Mouse (Mus musculus): ENCODE results near the gene Zfp651.

Zfp651 gene

GRCm38 (mm10) chr9:121815183-121815582, 56.1 kb downstream of the Zfp651 start:
- DNase-seq (ENCODE audit: low read depth) = no peak

DNA sequence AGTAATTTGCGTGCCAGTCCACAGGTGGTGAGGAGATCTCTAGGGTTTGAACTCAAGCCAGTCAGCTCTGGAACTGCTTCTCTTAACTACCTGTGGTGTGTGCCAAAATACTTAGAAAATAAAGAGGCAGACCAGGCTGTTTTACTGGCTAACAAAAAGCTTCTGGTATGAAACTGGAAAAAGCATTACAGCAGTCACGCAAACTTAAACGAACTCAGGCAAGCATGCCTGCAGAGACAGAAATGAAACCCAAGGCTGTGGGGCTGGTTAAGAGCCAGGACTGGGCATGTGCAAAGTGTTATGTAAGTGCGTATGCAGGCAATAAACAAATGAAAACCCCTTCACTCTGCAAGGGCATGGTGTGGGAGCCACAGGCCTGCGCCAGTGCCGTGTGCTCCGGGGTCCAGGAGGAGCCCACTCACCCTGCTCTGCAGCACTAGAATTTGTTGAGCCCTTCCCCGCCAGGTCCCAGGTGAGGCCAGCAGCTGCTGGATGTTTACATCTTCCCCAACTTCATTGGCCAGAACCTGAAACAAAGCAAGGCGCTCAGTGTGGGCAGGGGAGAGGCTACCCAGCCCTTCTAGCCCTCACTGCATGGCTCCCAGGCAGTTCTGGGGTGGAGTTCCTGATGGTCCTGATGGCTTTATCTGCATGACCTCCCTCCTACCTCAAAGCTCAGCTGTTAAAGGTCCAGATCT, 60.1 kb downstream of the Zfp651 start:
- peak; percentile 73 for DNase-seq (ENCODE audit: low read depth)

DNA sequence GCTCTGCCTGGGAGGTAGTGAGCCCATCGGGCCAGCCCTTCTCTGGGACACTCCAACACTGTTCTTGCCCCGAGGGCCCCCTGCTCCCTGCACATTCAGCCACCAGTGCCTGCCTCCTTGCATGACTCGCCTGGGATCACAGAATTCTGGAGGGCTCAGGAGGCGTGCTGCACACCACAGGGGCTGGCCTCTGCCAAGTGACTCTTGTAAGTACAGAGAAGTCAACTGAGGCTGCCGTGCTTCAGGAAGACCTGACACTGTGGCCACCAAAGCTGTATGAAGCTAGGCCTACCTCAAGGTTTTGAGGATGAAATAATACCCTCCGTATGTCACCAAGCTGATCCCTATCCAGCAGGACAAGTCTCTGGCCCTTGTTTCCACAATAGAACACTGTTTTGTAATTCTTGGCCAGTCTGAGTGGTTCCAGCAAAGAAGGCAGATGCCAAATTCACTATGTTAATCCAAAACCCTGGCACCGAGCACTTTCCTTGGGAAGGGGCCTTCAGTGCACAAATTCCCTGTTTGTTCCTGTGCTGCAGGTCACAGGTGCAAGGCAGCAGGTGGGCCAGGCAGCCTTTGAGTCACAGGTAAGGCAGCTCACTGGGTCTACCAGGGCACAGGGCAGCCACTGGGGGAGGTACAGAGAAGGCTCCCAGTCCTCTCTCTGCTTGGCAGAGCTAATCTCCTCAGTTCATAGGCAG, 60.8 kb downstream of the Zfp651 start:
- DNase-seq (ENCODE audit: low read depth) = no peak

- DNase-seq (ENCODE audit: low read depth) = no peak
Observed at GRCm38 (mm10) chr9:121820765-121821164, 61.6 kb downstream of the Zfp651 start.
